Comparison of ENCODE assay signal across 8 mouse cellular contexts in genomic region chr1:192806168-192807157, GRCm38 (mm10). TPM values are rescaled to one million over a fixed set of nuclear protein-coding genes. Genes with fewer than 3 reads are reported as not detected.
DNase-seq lines count a peak whose midpoint lies in the region; ATAC-seq and TF ChIP-seq lines count a peak whose summit lies in the region.
"Had no signal": no experiment of that assay in that cellular context is flagged by ENCODE, and none has a peak within 500 bp of the region (broad histone marks: within the 10 kb centered on the region; RNA-seq: fewer than 3 reads in every experiment).

No protein-coding gene starts in this region.

- H3K79me2 ChIP-seq in heart, adult 2 months (replicated peaks; ENCODE audit: control insufficient read depth, insufficient read depth, low read length): no peaks in the 10 kb centered on the region

- H3K9ac ChIP-seq in lung, embryonic 14.5 days: no peak overlapping the region
- H3K9ac ChIP-seq in embryonic facial prominence, embryonic 11.5 days (replicated peaks; ENCODE audit: low read length): peak overlapping the region; percentile 19; the same call in 1 of the 2 replicates
- no peak overlapping the region for H3K9ac ChIP-seq in heart, adult 2 months (ENCODE audit: low read depth, low read length)
- H3K9ac ChIP-seq in limb, embryonic 13.5 days: peak overlapping the region; percentile 39; the same call in 1 of the 2 replicates

- no peak overlapping the region for H3K4me2 ChIP-seq in lung, embryonic 14.5 days
- H3K4me2 ChIP-seq in embryonic facial prominence, embryonic 11.5 days (ENCODE audit: low read depth, low read length): no peak overlapping the region
- H3K4me2 ChIP-seq in limb, embryonic 13.5 days (replicated peaks): no peak overlapping the region

- no peaks in the 10 kb centered on the region for H3K9me3 ChIP-seq in lung, embryonic 14.5 days (ENCODE audit: low read depth, low read length)
- H3K9me3 ChIP-seq in embryonic facial prominence, embryonic 11.5 days (replicated peaks; ENCODE audit: control insufficient read depth, low read length): no peaks in the 10 kb centered on the region
- H3K9me3 ChIP-seq in limb, embryonic 13.5 days: no peaks in the 10 kb centered on the region

- intact Hi-C loops in heart, adult 2 months (cut with DNase I): no loop called here

- peak; percentile 78 for ATAC-seq in lung, embryonic 14.5 days (ENCODE audit: insufficient read depth)
- ATAC-seq in embryonic facial prominence, embryonic 11.5 days (replicated peaks; ENCODE audit: insufficient number of reproducible peaks, low FRiP score, low TSS enrichment, low read depth): peak; percentile 57
- ATAC-seq in limb, embryonic 13.5 days (ENCODE audit: low FRiP score, low read depth): peak; percentile 76

- TF ChIP-seq POLR2A in heart, adult 2 months (IDR thresholded peaks at IDR 0.05; ENCODE audit: insufficient read depth, low read depth, low read length): no peak

- H3K4me1 ChIP-seq in lung, embryonic 14.5 days (ENCODE audit: insufficient read depth): peaks cover 5% of the 10 kb centered on the region; the same call in 1 of the 2 replicates
- no peaks in the 10 kb centered on the region for H3K4me1 ChIP-seq in embryonic facial prominence, embryonic 11.5 days (ENCODE audit: control insufficient read depth, insufficient read depth, low read length)
- peaks cover 5% of the 10 kb centered on the region for H3K4me1 ChIP-seq in heart, adult 2 months (ENCODE audit: control insufficient read depth, insufficient read depth, low read length)
- H3K4me1 ChIP-seq in limb, embryonic 13.5 days: peaks cover 39% of the 10 kb centered on the region

- DNase-seq in lung, embryonic 14.5 days: no peak
- no peak for DNase-seq in lung, postnatal 36 days
- peak; percentile 50 for DNase-seq in embryonic facial prominence, embryonic 11.5 days (ENCODE audit: low spot score)
- peak; percentile 42 to 46 for DNase-seq in heart, adult 2 months
- DNase-seq in spleen, postnatal 10 days (ENCODE audit: low spot score in 2 of 2): no peak
- DNase-seq in MN1 (ENCODE audit: low spot score): no peak

- whole genome bisulfite sequencing in lung, embryonic 14.5 days: 35% methylated on average over 10 of the region's 10 CpGs
- WGBS in embryonic facial prominence, embryonic 11.5 days: 43% methylated on average over 10 of the region's 10 CpGs
- WGBS in heart, adult 2 months: 63% methylated on average over 10 of the region's 10 CpGs
- WGBS in limb, embryonic 13.5 days: 44% methylated on average over 10 of the region's 10 CpGs

- no peaks in the 10 kb centered on the region for H3K27me3 ChIP-seq in lung, embryonic 14.5 days (ENCODE audit: insufficient read depth, low read length)
- H3K27me3 ChIP-seq in embryonic facial prominence, embryonic 11.5 days (ENCODE audit: control insufficient read depth, insufficient read depth, low read length): no peaks in the 10 kb centered on the region
- H3K27me3 ChIP-seq in heart, adult 2 months (ENCODE audit: control insufficient read depth, insufficient read depth, low read length): no peaks in the 10 kb centered on the region
- no peaks in the 10 kb centered on the region for H3K27me3 ChIP-seq in limb, embryonic 13.5 days

- peak; percentile 78; the same call in 1 of the 2 replicates for TF ChIP-seq EP300 in heart, adult 2 months (IDR thresholded peaks at IDR 0.05; ENCODE audit: insufficient read depth, low read depth, low read length)

- no peaks in the 10 kb centered on the region for H3K36me3 ChIP-seq in lung, embryonic 14.5 days (ENCODE audit: insufficient read depth)
- H3K36me3 ChIP-seq in embryonic facial prominence, embryonic 11.5 days (replicated peaks; ENCODE audit: control insufficient read depth, insufficient read depth, low read depth, low read length): no peaks in the 10 kb centered on the region
- H3K36me3 ChIP-seq in heart, adult 2 months (ENCODE audit: control insufficient read depth, insufficient read depth, low read length): no peaks in the 10 kb centered on the region
- no peaks in the 10 kb centered on the region for H3K36me3 ChIP-seq in limb, embryonic 13.5 days

- H3K4me3 ChIP-seq in lung, embryonic 14.5 days (ENCODE audit: low read depth, low read length): no peak overlapping the region
- H3K4me3 ChIP-seq in embryonic facial prominence, embryonic 11.5 days (ENCODE audit: low read depth, low read length): no peak overlapping the region
- no peak overlapping the region for H3K4me3 ChIP-seq in heart, adult 2 months
- no peak overlapping the region for H3K4me3 ChIP-seq in limb, embryonic 13.5 days
- H3K4me3 ChIP-seq: layer of hippocampus, adult 2 months had no signal

- peak overlapping the region; percentile 51 for H3K27ac ChIP-seq in lung, embryonic 14.5 days (ENCODE audit: low read depth)
- H3K27ac ChIP-seq in embryonic facial prominence, embryonic 11.5 days (replicated peaks; ENCODE audit: low read depth, low read length): peak overlapping the region; percentile 75
- H3K27ac ChIP-seq in heart, adult 2 months: peak overlapping the region; percentile 60
- peak overlapping the region; percentile 85 for H3K27ac ChIP-seq in limb, embryonic 13.5 days
- H3K27ac ChIP-seq: layer of hippocampus, adult 2 months had no signal

- no peak for TF ChIP-seq CTCF in lung, embryonic 14.5 days (IDR thresholded peaks at IDR 0.05; ENCODE audit: low read depth)
- no peak for TF ChIP-seq CTCF in heart, adult 2 months (IDR thresholded peaks at IDR 0.05)

RNA-seq across cellular contexts. Expression of gene Hhat, which starts 35.4 kb away (rescaled TPM):
- polyA plus RNA-seq in lung, embryonic 14.5 days (2014; fragmentation: Nextera tagmentation; extraction: Ambion mirVana): 12.8 and 12.9 TPM in 2 replicates
- polyA plus RNA-seq in embryonic facial prominence, embryonic 11.5 days (2014; fragmentation: Nextera tagmentation; extraction: Ambion mirVana): 9.1 and 11.7 TPM in 2 replicates
- 1 to 10 TPM; 1.6 to 2.1 TPM for total RNA-seq in heart, adult 2 months (2021)
- 2.8 and 3.5 TPM in 2 replicates for polyA plus RNA-seq in heart, adult 2 months (2012; rRNA removed)
- polyA plus RNA-seq in limb, embryonic 13.5 days (2015; fragmentation: Nextera tagmentation; extraction: Ambion mirVana): 10.3 and 10.6 TPM in 2 replicates

RNA-seq across cellular contexts. Expression of gene Sertad4, which starts 49.1 kb away (rescaled TPM):
- 22.8 and 23.5 TPM in 2 replicates for polyA plus RNA-seq in lung, embryonic 14.5 days (2014; fragmentation: Nextera tagmentation; extraction: Ambion mirVana)
- 44.1 and 52.1 TPM in 2 replicates for polyA plus RNA-seq in embryonic facial prominence, embryonic 11.5 days (2014; fragmentation: Nextera tagmentation; extraction: Ambion mirVana)
- 1 to 10 TPM; 3.3 to 3.9 TPM for total RNA-seq in heart, adult 2 months (2021)
- 4.1 and 7.8 TPM in 2 replicates for polyA plus RNA-seq in heart, adult 2 months (2012; rRNA removed)
- polyA plus RNA-seq in limb, embryonic 13.5 days (2015; fragmentation: Nextera tagmentation; extraction: Ambion mirVana): 65.4 and 75.3 TPM in 2 replicates

Comparison
In these comparisons a context has a peak if more than half of its experiments do, and no peak if none do; other contexts are left out.
1. DNase-seq: peak in embryonic facial prominence, embryonic 11.5 days (single experiment) and heart, adult 2 months (2 of 2); none in lung, embryonic 14.5 days (single experiment), lung, postnatal 36 days (single experiment), spleen, postnatal 10 days (0 of 2) and MN1 (single experiment).
2. H3K9ac ChIP-seq: peak in embryonic facial prominence, embryonic 11.5 days (single experiment) and limb, embryonic 13.5 days (single experiment); none in lung, embryonic 14.5 days (single experiment) and heart, adult 2 months (single experiment).
3. Peak in every context shown above with its lines, with median percentiles within 50 percentile points of each other: ATAC-seq and H3K27ac ChIP-seq.